Mouse (Mus musculus): Measurements from ENCODE around the gene Itk.

- TF ChIP-seq CTCF (IDR thresholded peaks at IDR 0.05; ENCODE audit: borderline replicate concordance, insufficient read depth, low read depth, low read length): no peak
- TF ChIP-seq POLR2A (IDR thresholded peaks at IDR 0.05; ENCODE audit: borderline replicate concordance, insufficient read depth, low read length): no peak
Measured at GRCm38 (mm10) chr11:46299901-46300300, 89.4 kb downstream of the Itk start.

Measured in cerebellum, adult 2 months (tissue).